Mouse (Mus musculus) frontal cortex, postnatal 14 days (tissue): Measurements from ENCODE around the gene Pif1.

Source experiments
- DNase-seq, 2 experiments: peaks; one replicate each; pipeline ENCODE4 v3.0.0; 2022; ENCODE audit warnings: low spot score in 2 of 2

The Pif1 gene

DNA sequence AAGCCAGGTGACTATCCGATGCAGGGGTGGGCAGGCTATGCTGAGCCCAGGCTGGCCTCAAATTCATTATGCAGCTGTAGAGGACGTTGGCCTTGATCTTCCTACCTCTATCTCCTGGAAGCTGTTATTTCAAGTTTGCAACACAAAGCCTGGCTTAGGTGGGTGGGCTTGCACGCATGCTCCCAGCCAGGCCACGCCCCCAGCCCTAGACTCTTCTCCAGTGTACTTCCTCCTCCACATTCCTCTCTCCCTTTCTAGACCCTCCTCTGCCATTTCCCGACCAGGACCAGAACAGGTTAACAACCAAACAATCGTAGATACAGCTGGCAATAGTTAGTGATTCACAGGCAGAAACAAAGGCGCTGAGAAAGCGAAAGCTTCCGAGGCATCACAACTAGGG, 6.6 kb downstream of the Pif1 start:
- no peak for DNase-seq

DNA sequence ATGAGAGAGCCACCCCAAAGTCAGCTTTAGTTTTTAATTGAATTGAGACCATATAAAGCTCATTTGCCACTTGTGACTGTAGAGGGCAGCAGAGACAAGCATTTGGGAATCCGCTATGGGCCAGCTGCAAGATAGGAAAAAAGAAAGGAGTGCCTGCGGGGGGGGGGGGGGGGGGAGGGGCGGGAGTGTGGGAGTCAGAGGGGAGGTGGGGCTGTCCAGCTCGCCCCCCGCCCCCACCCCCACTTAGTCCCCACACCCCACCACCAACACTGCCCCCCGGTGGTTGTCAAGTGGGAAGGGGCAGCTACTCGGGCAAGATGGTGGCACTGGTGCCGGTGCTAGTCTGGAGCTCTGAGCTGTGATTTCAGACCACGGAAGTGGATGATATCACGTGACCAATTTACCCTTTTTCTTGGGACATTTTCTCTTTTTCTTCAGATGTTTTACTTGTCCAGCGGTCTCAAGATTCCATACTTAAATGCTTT, 11.8 kb downstream of the Pif1 start:
- no peak for DNase-seq

DNA sequence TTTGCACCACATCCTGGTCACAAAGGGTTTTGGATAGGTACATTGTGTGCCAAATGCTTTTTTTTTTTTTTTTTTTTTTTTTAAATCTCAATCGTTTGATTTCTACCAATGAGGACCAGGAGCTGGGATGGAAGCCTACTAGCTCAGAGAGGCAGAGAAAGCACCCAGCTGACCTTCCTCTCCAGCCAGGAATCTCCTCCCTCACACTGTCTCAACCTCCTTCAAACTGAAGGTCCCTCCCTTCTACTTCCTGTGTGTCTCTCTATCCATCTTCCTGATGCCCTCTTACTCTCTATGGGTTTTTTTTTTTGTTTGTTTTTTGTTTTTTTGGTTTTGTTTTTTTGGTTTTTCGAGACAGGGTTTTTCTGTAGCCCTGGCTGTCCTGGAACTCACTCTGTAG, 14.0 kb downstream of the Pif1 start:
- no peak for DNase-seq

DNA sequence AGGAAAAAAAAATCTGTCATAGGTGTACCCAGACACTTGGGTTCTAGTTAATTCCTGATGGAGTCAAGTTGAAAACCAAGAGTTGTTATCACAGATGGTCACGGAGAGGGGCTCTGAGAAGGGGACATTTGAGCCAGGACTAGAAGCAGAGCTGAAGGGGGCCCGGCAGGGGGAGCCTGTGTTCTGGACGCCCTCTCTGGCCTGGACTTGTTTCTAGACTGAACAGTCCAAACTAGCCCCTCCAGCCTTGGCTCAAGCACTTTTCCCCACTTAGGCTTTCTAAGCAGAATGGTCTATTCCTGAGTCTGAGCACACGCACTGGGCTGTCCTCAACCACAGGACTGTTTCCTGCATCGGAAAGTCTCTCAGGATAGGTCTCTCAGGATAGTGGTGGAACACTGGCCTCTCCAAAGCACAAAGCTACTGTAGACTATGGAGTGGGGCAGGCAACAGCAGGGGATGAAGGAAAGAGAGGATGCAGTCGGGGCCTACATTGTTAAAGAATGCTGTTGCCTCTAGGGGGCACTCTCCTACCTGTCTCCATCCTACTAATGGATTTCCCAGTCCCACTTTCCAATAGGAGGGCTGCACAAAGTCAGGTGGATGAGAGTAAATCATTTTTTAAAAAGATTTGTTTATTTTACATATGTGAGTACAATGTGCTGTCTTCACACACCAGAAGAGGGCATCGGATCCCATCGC, 16.6 kb downstream of the Pif1 start:
- no peak for DNase-seq

DNA sequence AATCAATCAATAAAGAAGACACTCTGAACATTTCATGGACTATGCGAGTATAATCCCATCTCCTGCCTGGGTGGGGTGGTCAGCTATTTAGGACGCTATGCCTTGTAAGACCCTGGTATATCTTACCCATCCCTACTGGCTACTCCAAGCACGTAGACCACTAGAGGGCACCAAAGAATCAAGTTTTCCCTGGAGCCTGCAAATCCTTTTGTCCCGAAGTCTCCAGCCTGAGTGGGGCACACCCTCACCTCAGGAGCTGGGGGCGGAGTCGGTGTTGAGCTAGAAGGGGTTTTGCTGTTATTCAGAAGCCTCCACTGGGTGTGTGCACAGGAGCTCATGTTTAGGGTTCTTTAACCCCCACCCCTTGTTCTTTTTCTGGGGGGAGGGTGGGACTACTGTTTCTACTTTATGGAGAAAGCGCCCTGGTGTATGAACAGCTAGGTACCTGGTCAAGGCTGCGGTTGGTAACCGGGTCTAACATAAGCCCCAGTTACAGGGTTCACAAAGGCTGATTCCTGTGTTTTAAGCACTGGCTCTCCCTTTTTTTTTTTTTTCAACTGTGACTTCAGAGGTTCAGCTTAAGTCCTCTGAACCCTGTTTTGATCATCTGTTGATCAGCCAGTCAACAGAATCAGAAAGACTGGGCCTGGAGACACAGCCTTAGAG, 18.6 kb downstream of the Pif1 start:
- peak in 1 of 2 experiments; percentile 40 for DNase-seq

DNA sequence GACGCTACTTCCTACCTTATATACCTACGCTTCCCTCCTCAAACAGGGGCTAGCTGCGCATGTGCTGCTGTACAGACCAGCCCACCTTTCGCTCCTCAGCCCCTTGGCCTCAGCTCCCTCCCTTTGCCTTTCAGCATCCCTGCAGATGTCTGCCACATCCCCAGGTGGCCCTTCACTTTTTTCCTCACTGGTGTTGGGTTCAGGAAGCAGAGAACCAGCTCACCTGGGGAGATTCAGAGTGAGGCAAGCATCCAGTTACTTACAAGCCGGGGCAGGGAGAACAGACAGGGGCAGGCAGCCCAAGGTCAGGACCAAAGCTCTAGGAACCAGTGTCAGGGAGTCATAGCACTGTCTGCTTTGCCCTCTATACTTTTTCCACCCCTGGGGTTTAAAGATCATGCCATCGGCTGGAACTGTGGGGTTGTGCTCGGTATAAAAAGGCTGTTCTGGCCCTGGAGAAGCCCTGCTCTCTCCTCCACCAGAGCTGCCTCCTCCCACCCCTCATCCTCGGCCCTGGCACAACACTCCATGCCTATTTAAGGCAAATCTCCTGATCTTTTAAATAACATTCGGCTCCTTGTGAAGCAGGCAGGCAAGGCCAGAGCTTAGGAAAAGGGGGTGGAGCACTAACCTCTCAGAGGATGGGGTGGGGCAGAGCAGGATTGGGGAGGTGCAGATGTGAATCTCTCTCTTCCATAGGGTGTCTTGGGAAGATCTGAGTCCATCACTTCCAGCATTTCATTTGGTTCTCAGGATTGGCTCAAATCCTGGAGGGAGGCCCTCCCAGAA, 19.6 kb downstream of the Pif1 start:
- no peak for DNase-seq

DNA sequence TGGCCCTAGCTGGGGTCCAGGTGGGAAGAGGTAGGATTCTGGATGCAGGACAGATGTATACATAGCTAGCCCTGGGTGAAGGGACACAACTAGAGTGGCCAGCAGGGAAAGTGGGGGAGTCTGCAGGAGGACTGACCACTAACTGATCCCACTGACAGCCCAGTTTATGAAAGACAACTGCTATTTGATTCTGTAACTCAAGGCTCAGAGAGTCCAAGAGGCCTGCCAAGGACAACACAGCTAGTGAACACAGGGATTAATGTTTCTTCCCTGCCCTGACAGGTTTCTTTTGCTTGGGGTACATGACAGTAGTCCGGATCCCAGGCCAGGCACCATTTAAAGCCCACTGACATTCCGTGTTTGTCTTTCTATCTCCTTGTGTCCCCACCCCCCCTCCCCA, 20.2 kb downstream of the Pif1 start:
- DNase-seq = no peak

DNA sequence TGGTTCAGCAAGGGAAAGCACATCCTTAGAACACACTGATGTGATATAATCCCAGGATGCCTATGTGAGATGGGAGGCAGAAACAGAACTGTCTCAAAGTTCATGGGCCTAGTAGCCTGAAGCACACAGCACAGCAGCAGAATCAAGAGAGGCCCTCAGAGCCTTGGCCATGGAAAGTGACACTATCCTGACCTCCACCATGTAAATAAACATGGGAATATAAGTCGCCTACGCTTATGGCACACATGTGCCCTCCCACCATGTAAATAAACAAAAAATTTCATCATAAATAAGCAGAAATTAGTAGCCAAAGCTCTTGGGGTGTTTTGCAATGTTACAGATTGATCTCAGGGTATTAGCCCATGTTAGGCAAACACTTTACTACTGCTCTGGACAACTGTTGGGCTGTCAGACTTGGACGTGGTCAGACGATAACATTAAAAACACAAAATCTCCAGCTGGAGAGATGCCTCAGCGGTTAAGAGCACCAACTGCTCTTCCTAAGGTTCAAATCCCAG, 25.1 kb downstream of the Pif1 start:
- no peak for DNase-seq

DNA sequence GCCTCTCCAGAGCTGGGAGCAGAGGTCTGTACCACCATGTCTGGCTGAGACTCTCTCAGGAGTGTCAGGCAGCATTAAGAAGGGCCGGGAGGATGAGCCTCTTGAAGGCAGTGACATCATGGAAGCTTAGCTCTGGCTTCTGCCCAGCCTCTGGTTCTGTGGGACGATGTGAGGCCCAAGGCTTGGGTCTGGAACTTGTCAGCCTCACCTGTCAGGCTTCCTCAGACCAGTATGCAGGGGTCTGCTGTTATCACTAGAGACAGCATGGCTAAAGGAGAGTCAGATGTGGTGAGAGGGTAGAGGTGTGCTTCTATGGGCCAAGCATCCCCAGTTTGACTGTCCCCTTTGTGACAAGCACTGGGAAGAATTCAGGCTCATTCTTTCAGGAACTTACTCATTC, 26.1 kb downstream of the Pif1 start:
- no peak for DNase-seq

DNA sequence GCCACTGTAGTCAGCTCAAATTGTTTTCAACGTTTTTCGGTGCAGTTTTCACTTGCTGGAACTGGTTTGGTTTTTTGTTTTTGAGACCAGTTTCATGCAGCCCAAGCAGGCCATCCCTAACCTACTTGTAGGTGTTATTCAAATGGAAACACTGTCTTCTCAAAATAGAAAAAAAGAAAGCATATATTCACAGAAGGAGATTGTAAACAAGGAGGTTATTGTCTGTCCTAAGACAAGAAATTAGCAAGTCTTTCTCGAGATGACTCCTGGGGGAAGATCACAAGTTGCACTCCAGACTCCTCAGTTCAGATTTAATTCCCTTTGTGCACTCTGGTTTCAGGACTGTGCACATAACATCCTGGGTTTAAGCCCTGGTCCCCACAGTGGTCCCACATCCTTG, 32.4 kb downstream of the Pif1 start:
- no peak for DNase-seq

DNA sequence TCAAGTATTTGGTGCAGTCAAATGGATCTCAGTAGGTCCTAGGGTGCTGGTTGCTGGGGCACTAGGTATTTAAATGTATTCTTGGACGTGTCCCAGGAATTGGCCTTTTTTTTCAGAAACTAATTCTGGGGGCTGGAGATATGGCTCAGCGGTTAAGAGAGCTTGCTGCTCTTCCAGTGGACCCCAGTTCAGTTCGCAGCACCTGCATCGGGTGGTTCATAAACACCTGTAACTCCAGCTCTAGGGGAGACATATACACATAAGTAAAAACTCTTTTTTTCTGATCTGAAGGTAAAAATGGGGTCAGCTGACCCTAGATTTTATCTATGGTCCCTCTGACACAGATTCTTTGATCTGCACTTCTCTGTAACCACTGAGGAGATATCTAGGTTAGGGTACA, 34.2 kb downstream of the Pif1 start:
- no peak for DNase-seq

DNA sequence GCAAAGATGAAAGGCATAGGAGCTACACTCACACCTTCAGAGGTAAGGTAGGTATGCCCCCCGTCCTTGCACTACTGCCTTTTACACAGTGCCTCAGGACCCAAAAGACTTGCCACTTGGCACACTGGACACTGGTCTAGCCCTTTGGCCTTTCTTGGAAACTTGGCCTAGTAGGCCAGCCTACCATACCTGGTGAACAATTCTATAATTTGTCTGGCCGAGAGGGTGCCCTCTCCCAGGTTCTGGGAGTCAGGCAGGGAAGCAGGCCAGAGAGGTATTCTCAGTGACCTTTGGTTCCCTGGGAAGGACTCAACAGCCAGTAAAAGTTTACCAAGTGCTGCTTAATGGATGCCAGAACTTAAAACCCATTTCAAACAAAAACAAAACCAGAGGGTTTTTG, 34.7 kb downstream of the Pif1 start:
- DNase-seq = no peak

DNA sequence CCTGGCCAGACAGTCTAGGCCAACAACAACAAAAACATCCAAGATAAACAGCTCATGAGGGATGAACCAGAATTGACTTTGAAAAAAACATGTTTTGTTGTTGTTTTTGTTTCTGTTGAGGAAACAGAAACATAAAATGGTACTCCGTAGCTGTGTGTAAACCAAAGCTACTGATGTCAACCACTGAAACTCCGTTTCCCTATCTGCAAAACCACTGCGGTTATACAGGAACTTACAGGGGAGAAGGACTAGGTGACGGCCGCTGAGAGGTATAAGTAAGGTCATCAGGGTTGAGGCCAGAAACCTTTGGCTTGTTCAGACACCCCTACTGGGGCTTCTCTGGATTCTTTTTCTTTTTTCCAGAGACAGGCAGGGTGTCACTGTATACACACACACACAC, 35.9 kb downstream of the Pif1 start:
- DNase-seq = no peak

DNA sequence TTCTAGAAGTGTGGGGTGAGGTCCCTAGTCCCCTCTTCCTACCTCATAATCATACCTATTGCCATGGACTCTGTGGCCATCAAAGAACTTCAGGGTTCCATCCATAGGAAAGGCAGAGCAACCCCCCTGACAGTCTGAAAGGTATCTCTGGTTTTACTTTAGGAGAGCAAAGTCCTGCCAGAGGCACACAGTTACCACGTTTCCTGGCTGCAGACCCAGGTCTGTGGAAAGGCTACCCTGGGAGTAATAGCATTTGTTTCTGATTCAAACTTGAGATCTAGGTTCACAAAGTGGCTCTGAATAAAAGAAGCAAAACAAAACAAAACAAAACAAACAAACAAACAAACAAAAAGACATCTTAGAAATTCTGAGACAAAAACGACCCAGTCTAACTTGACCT, 37.3 kb downstream of the Pif1 start:
- no peak for DNase-seq

DNA sequence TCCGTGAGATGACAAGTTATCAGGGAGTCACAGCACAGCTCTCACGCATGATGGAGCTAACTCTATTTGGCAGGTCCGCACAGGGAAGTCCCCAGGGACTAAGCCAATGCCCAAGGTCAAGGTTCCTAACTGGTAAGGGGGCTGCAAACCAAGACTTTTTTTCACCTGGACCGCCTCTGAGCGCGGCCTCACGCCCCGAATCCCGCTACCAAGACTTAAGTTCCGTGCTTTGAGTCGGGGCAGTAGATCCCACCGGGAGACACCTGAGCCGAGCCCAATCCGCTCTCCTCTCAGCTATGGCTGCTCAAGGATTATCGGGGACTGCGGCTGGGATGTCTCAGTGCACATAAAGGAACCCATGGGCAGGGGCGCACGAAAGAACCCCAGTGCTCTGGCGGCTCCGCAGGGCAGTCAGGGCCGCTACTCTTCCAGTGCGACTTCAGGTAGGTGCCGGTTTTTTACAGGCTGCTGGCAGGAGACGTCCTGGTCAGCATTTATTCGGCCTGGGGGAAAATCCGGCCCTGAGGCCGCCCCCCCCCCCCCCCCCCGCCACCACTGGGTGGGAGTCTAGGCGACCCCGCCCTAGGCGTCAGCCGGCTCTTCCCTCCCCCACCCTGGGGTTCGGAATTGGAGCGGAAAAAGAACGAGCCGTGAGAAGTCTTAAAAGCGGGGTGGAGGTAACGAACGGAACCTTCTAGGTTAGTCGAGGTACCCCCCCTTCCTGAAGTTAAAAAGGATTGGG, 42.2 kb downstream of the Pif1 start, which contains the start of gene Rbpms2:
TSS of gene Rbpms2 (plus strand) at position 624 of the 742 bp plus-strand sequence.
- DNase-seq = no peak

DNA sequence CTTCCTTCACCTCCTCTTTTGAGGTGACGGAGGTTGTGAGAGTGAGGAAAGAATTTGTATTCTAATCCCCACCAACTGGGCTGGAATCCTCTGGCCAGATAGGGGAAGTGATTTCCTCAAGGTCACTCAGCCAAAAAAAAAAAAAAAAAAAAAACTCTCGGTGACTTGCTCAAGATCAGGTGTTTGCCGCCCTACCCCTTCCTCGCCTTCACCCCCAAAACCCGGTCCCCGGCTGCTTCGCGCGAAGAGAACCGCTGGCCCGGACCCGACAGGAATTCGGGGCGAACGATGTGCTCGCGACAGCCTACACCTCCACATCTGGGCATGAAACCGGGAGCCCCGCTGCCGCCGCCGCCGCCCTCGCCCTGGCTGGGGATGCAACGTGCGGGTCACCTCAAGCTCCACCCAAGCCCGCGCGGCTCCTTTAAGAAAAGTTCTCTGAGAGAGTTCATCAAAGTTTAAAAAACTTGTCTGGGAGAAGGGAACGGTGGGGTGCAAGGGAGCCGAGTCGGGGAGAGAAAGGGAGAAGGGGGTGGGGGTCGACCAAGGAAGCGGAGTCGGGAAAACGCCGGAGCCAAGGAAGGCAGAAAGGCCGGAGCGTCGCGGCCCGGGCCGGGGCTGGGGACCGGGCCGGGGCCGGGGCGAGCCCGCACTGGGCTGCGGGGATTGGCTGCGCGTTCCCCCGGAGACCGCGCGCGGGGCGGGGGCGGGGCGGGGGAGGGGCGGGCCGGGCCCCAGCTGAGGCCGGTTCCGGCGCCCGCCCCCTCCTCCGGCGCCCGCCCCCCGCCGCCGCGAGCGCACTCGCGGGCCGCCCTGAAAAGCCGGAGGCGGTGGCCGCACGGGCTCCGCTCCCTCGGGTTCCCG, 43.0 kb downstream of the Pif1 start:
- DNase-seq = no peak

DNA sequence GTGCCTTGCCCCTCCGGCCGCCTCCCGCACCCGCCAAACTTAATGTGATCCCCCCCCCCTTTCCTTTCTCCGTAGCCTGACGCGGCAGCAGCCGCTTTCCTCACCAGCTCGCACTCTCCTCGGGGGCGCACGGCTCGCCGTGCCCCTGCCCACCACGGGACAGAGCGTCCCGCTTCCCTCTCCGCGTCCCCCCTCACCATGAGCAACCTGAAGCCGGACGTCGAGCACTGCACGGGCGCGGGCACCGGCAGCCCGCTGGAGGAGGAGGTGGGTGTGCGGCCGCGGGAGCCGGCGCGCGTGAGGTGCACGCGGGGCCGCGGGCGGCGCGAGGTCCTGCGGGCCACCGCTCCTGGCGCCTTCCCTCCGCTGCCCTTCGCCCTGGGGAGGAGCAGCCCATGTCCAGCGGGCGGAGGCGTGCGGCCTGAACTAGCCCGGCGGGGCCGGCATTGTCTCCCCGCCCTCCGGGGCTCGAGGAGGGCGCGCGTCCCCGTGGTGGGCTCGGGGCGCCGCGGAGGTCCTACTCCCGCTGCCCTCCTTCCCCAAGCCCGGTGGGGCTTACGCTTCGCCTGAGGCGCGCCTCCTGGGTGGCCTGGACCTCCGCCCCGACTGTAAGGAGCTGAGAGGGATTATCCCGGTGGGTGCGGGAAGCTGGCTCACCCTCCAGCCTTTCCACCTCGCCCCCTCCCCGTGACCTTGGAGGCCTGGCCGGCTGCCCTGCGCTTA, 43.8 kb downstream of the Pif1 start:
- DNase-seq = no peak

DNA sequence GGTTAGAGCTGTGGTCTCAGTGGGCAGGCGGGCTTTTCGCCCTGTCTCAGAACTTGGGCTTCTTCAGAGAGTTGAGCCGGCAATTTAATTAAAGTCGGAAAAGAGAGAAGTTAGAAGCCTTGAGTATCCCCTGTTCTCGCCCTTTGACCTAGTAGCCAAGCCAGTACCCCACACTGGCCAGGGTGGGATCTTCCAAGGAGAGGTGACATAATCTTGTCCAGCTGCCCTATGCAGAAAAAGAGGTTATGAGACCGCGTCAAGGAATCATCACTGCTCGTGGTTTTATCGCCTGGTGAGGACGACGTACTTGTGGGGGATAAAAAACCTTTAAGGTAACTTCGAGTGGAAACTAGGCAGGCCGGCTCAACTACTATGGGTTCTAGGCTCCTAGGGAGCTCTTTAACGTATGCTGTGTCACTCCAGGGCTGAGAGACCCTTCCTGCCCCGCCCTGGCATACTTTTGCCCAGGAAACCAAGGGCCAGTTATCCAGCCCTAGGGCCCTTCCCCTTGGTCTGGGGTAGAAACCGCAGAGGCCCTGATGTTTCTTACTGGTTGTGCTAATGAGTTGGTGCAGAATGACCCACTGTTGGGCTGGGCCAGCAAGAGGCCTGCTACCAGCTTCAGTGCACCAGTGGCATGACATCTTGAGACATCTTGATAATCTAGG, 44.5 kb downstream of the Pif1 start:
- no peak for DNase-seq

DNA sequence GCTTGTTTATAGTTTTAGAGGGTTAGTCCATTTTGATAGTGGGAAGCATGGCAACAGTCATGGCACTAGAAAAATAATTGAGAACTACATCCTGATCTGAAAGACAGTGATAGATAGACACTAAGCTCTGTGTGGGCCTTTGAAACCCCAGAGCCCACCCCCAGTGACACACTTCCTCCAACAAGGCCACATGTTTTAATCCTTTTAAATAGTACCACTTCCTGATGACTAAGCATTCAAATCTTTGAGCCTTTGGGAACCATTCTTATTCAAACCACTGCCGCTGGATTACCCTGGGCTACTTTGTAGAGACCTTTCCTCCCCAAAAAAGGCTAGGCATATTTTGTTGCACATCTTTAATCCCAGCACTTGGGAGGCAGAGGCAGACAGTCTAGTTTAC, 48.8 kb downstream of the Pif1 start:
- no peak for DNase-seq

DNA sequence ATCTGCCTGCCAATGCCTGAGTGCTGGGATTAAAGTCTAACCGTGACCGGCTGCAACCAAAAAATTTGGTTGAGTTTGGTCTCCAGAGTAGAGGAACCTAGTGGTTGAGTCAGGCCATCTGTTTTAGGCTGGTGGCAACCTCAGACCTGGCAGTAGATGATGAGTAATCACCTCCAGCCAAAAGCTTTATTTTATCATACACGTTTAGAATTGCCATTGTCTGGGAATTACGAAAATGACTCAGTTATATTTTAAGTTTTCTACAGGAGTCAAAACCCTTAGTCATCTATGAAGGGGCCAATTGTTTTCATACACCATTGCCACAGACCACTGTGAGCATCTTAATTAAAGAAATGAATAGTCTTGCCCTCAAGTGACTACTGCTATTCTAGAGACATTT, 50.0 kb downstream of the Pif1 start:
- DNase-seq = no peak
